Mouse (Mus musculus) small intestine, adult 2 months (tissue): Measurements from ENCODE around the gene Crtc3. TPM values are rescaled to one million over a fixed set of nuclear protein-coding genes. Genes with fewer than 3 reads are reported as not detected.

Experiments
- H3K27ac ChIP-seq: fragments of 200-500 bp; 2 replicates; pipeline ENCODE4 v1.5.1; 2012; ENCODE audit warnings: low read depth, low read length, control low read depth, inconsistent platforms; ENCODE audit not compliant: insufficient read depth
- H3K27me3 ChIP-seq: fragments of 200-500 bp; 2 replicates; pipeline ENCODE4 v1.6.1; 2012; ENCODE audit warnings: mild to moderate bottlenecking, moderate library complexity, low read length, inconsistent platforms; ENCODE audit not compliant: control insufficient read depth, insufficient read depth
- H3K36me3 ChIP-seq: fragments of 200-500 bp; 2 replicates; pipeline ENCODE4 v1.6.1; 2012; ENCODE audit warnings: mild to moderate bottlenecking, low read length, control low read depth, inconsistent platforms; ENCODE audit not compliant: control insufficient read depth, insufficient read depth
- H3K4me1 ChIP-seq: fragments of 200-500 bp; 2 replicates; pipeline ENCODE4 v1.6.1; 2012; ENCODE audit warnings: low read length, inconsistent platforms, mixed read lengths; ENCODE audit not compliant: control insufficient read depth, insufficient read depth, insufficient read length
- H3K4me3 ChIP-seq: fragments of 200-500 bp; 2 replicates; pipeline ENCODE4 v1.5.1; 2012; ENCODE audit warnings: low read depth, mild to moderate bottlenecking, control low read depth, inconsistent platforms, low read length, moderate library complexity
- CTCF ChIP-seq: fragments of 200-500 bp; IDR thresholded peaks from 2 replicates; pipeline ENCODE4 v1.5.1; 2012; ENCODE audit warnings: low read depth, mild to moderate bottlenecking, control low read depth, inconsistent platforms, low read length, moderate library complexity, mixed read lengths; ENCODE audit not compliant: insufficient replicate concordance, insufficient read length; ENCODE audit errors: extremely low read depth
- POLR2A ChIP-seq: fragments of 200-500 bp; IDR thresholded peaks from 2 replicates; pipeline ENCODE4 v1.6.1; 2012; ENCODE audit warnings: low read depth, mild to moderate bottlenecking, control low read depth, inconsistent platforms, low read length, moderate library complexity
- WGBS: fragments of 180-500 bp; shearing (Covaris S2); methylation state at CpG from one replicate; pipeline ENCODE4 v1.1.7; 2018; 5-methylcytosine and 5-hydroxymethylcytosine counted together
- polyA plus RNA-seq: library from polyadenylated mRNA; depleted of rRNA; stranded (reverse); fragments of >200 nt; gene quantifications from 2 replicates; pipeline ENCODE4 v1.2.3, GENCODE M21; 2012

Gene Crtc3
- polyA plus RNA-seq, 1 experiment: 15.7 TPM

DNA sequence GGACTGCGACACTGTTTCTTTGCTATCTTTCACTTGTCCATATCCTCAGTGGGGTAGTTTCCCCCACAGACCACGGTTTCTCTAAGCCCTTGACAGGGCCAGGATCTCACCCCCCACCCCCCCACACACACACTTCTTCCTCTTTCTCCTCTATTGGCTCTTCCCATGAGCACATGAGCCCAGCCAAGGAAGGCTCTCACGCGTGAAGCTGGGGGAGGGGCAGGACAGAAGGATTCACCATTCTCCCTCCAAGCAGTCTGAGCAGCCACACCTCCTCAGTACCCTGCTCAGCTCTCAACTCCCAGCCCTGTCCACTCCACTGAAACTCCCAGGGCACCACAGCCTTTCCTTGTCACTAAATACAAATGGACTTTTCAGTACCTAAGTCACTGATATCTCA is 47.2 kb downstream of the Crtc3 start:
- Histone ChIP-seq H3K27ac (peak overlapping the region; percentile 45), H3K4me3 (no peak overlapping the region), H3K4me1 (peaks cover 14% of the 10 kb centered on the region), H3K36me3 (no peaks in the 10 kb centered on the region), H3K27me3 (no peaks in the 10 kb centered on the region)
- TF ChIP-seq POLR2A (no peak), CTCF (no peak)
- 57% methylated on average over 4 of the region's 4 CpGs for WGBS

GRCm38 (mm10) chr7:80639981-80640380 is 48.7 kb downstream of the Crtc3 start:
- Histone ChIP-seq H3K36me3 (no peaks in the 10 kb centered on the region), H3K4me3 (no peak overlapping the region), H3K4me1 (peaks cover 19% of the 10 kb centered on the region), H3K27ac (peak overlapping the region; percentile 1; the same call in 1 of the 2 replicates), H3K27me3 (no peaks in the 10 kb centered on the region)
- TF ChIP-seq CTCF (no peak), POLR2A (no peak)
- WGBS: 86% methylated on average over 3 of the region's 3 CpGs

GRCm38 (mm10) chr7:80638460-80638859 is 50.2 kb downstream of the Crtc3 start:
- Histone ChIP-seq H3K36me3 (no peaks in the 10 kb centered on the region), H3K27me3 (no peaks in the 10 kb centered on the region), H3K4me3 (no peak overlapping the region), H3K27ac (peak overlapping the region; percentile 17; the same call in 1 of the 2 replicates), H3K4me1 (peaks cover 19% of the 10 kb centered on the region)
- TF ChIP-seq CTCF (no peak), POLR2A (no peak)
- 68% methylated on average over 10 of the region's 10 CpGs for WGBS

GRCm38 (mm10) chr7:80636953-80637800 is 51.5 kb downstream of the Crtc3 start:
- TF ChIP-seq POLR2A (no peak), CTCF (no peak)
- no peak overlapping the region for H3K27ac ChIP-seq
- WGBS: 72% methylated on average over 9 of the region's 9 CpGs

GRCm38 (mm10) chr7:80636288-80636952 is 52.3 kb downstream of the Crtc3 start:
- H3K4me1 ChIP-seq: peaks cover 11% of the 10 kb centered on the region
- H3K27ac ChIP-seq: peak overlapping the region; percentile 47; the same call in 1 of the 2 replicates
- H3K36me3 ChIP-seq: no peaks in the 10 kb centered on the region
- no peak overlapping the region for H3K4me3 ChIP-seq
- WGBS: 68% methylated on average over 17 of the region's 17 CpGs
- H3K27me3 ChIP-seq: no peaks in the 10 kb centered on the region
- TF ChIP-seq CTCF: no peak
- no peak for TF ChIP-seq POLR2A

More at GRCm38 (mm10) chr7:80636953-80637800, 51.5 kb downstream of the Crtc3 start:
- peaks cover 17% of the 10 kb centered on the region for H3K4me1 ChIP-seq
- H3K36me3 ChIP-seq: no peaks in the 10 kb centered on the region
- no peak overlapping the region for H3K4me3 ChIP-seq
- no peaks in the 10 kb centered on the region for H3K27me3 ChIP-seq

DNA sequence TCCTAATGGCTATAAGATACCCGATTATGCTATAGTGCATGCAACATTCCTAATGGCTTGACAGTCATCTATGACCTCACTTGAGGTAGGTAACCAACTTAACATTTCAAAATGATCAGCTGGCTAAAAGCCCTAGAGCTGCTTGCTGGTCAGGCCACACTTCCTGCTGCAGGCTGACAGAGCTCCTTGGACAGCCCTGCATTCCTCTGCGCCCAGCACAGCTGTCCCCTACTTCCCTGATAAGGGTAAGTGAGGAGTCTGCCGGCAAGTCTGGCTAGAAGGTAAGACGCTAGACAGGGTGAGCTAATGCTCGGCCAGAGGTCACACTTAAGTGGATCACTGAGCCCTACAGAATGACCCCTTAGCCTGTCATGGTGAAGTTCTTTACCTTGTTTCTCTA is 52.8 kb downstream of the Crtc3 start:
- peaks cover 14% of the 10 kb centered on the region for H3K4me1 ChIP-seq
- no peak overlapping the region for H3K4me3 ChIP-seq
- peak overlapping the region; percentile 47; the same call in 1 of the 2 replicates for H3K27ac ChIP-seq
- 23% methylated on average over 5 of the region's 5 CpGs for WGBS
- no peaks in the 10 kb centered on the region for H3K27me3 ChIP-seq
- H3K36me3 ChIP-seq: no peaks in the 10 kb centered on the region
- TF ChIP-seq CTCF (no peak), POLR2A (no peak)

DNA sequence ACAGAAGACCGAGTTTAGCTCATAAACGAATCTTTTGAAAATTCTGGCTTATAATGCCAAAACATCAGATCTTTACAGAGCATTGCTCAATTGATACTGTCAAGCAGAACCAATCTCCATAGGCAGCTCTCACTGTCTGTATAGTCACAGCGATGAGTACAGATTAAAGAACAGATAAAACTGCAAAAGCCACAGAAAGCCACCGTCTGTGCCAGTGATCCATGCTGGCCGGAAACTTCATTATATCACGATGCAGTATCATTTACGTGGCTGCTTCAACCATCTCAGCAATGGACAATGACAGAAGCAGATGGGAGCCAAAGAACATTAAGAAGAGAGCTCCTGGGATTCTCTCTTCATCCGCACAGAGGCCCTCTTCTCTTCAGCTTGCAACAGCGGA is 53.9 kb downstream of the Crtc3 start:
- Histone ChIP-seq H3K27me3 (no peaks in the 10 kb centered on the region), H3K27ac (no peak overlapping the region), H3K4me1 (peaks cover 14% of the 10 kb centered on the region), H3K36me3 (no peaks in the 10 kb centered on the region), H3K4me3 (no peak overlapping the region)
- no peak for TF ChIP-seq CTCF
- TF ChIP-seq POLR2A: no peak
- WGBS: 87% methylated on average over 9 of the region's 9 CpGs
